Mouse (Mus musculus): ENCODE measurements at regions not wholly inside any gene's neighbourhood (a gene's known extent, or its start where the extent isn't known, plus 50 kb on each side); places are given as distances from the start of the nearest gene placed in this dataset.
A peak's percentile ranks its signal among the peaks of the same experiment; 100 is the strongest.

DNA sequence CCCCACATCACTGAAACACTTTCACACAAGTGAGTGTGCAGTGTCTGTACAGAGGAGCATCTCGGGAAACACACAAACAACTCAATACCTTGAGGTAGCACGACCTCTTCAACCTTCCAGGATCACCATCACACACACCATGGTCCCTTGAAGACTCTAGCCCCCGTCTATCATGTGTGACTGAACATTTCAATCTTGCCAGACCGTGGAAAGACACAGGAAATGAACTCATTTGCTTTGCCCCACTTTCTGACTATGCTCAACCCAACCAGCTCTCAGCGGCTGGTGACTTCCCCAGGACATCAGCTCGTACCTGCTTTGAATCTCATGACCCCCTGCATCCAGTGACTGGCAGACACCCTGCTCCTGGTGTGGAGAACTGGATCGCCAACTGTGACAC lies 219.6 kb downstream of the Bcl11b start:
- no peaks in the 10 kb centered on the region for H3K79me2 ChIP-seq (ENCODE audit: control insufficient read depth, insufficient read depth)
- no peak overlapping the region for H3K4me3 ChIP-seq
- H3K27me3 ChIP-seq (ENCODE audit: control insufficient read depth, insufficient read depth, insufficient read length) = no peaks in the 10 kb centered on the region
- H3K36me3 ChIP-seq (ENCODE audit: control insufficient read depth, insufficient read depth) = no peaks in the 10 kb centered on the region
- H3ac ChIP-seq (ENCODE audit: control insufficient read depth, insufficient read length) = no peak overlapping the region
- H3K4me2 ChIP-seq (ENCODE audit: low read depth) = no peak overlapping the region
- TF ChIP-seq SRF (IDR thresholded peaks at IDR 0.05; ENCODE audit: control insufficient read depth, insufficient read length, low read depth) (no peak), CEBPB (IDR thresholded peaks at IDR 0.05; ENCODE audit: insufficient read depth, poor library complexity, severe bottlenecking) (no peak), TCF3 (IDR thresholded peaks at IDR 0.05; ENCODE audit: insufficient read length, low read depth) (no peak), POLR2AphosphoS2 (IDR thresholded peaks at IDR 0.05; ENCODE audit: insufficient read length, low read depth) (no peak), MYOD1 (IDR thresholded peaks at IDR 0.05; ENCODE audit: control insufficient read depth in 1 of 3, insufficient read length in 2 of 3, low read depth in 2 of 3) (no peak), USF1 (IDR thresholded peaks at IDR 0.05; ENCODE audit: low read depth) (no peak), MAX (IDR thresholded peaks at IDR 0.05; ENCODE audit: low read depth) (no peak), MYOG (IDR thresholded peaks at IDR 0.05; ENCODE audit: control insufficient read depth in 1 of 3, insufficient read depth in 1 of 3, insufficient read length in 2 of 3, low read depth in 2 of 3) (no peak), REST (IDR thresholded peaks at IDR 0.05; ENCODE audit: insufficient read depth, insufficient read length) (no peak), E2F4 (IDR thresholded peaks at IDR 0.05; ENCODE audit: insufficient read depth) (no peak), TCF12 (IDR thresholded peaks at IDR 0.05; ENCODE audit: insufficient read depth, poor library complexity, severe bottlenecking) (no peak), POLR2A (IDR thresholded peaks at IDR 0.05; ENCODE audit: insufficient read length, low read depth) (no peak)

DNA sequence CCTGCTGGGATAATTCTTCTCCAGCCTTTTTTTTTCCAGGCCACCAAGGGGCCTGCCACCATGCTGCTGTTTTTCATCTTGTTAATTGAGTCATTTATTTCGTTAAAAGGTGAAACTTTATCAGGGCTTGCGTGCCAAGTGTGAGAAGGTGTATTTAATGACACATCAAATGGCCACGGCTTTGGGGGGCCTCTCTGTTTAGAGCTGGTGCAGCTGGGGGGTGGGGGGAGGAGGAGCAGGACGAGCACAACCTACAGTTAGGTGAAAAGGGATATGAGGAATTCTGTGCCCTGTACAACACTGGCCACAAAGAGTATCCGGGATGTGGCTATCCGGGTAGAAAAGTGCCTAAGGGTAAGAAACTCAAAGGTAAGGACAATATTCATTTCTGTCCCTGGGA lies 213.6 kb downstream of the Bcl11b start:
- Histone ChIP-seq H3ac (ENCODE audit: control insufficient read depth, insufficient read length) (no peak overlapping the region), H3K4me2 (ENCODE audit: low read depth) (no peak overlapping the region), H3K27me3 (ENCODE audit: control insufficient read depth, insufficient read depth, insufficient read length) (no peaks in the 10 kb centered on the region), H3K4me3 (no peak overlapping the region), H3K36me3 (ENCODE audit: control insufficient read depth, insufficient read depth) (no peaks in the 10 kb centered on the region), H3K79me2 (ENCODE audit: control insufficient read depth, insufficient read depth) (no peaks in the 10 kb centered on the region)
- no peak for TF ChIP-seq E2F4 (IDR thresholded peaks at IDR 0.05; ENCODE audit: insufficient read depth)
- no peak for TF ChIP-seq MYOG (IDR thresholded peaks at IDR 0.05; ENCODE audit: control insufficient read depth in 1 of 3, insufficient read depth in 1 of 3, insufficient read length in 2 of 3, low read depth in 2 of 3)
- no peak for TF ChIP-seq SRF (IDR thresholded peaks at IDR 0.05; ENCODE audit: control insufficient read depth, insufficient read length, low read depth)
- TF ChIP-seq POLR2AphosphoS2 (IDR thresholded peaks at IDR 0.05; ENCODE audit: insufficient read length, low read depth) = no peak
- no peak for TF ChIP-seq TCF12 (IDR thresholded peaks at IDR 0.05; ENCODE audit: insufficient read depth, poor library complexity, severe bottlenecking)
- no peak for TF ChIP-seq REST (IDR thresholded peaks at IDR 0.05; ENCODE audit: insufficient read depth, insufficient read length)
- no peak for TF ChIP-seq MYOD1 (IDR thresholded peaks at IDR 0.05; ENCODE audit: control insufficient read depth in 1 of 3, insufficient read length in 2 of 3, low read depth in 2 of 3)
- no peak for TF ChIP-seq USF1 (IDR thresholded peaks at IDR 0.05; ENCODE audit: low read depth)
- no peak for TF ChIP-seq POLR2A (IDR thresholded peaks at IDR 0.05; ENCODE audit: insufficient read length, low read depth)
- TF ChIP-seq MAX (IDR thresholded peaks at IDR 0.05; ENCODE audit: low read depth) = no peak
- no peak for TF ChIP-seq CEBPB (IDR thresholded peaks at IDR 0.05; ENCODE audit: insufficient read depth, poor library complexity, severe bottlenecking)
- TF ChIP-seq TCF3 (IDR thresholded peaks at IDR 0.05; ENCODE audit: insufficient read length, low read depth) = no peak

GRCm38 (mm10) chr12:107800296-107800695 lies 203.1 kb downstream of the Bcl11b start:
- Histone ChIP-seq H3K36me3 (ENCODE audit: control insufficient read depth, insufficient read depth) (no peaks in the 10 kb centered on the region), H3K79me2 (ENCODE audit: control insufficient read depth, insufficient read depth) (no peaks in the 10 kb centered on the region), H3K4me3 (no peak overlapping the region), H3ac (ENCODE audit: control insufficient read depth, insufficient read length) (no peak overlapping the region), H3K27me3 (ENCODE audit: control insufficient read depth, insufficient read depth, insufficient read length) (no peaks in the 10 kb centered on the region), H3K4me2 (ENCODE audit: low read depth) (no peak overlapping the region)
- TF ChIP-seq MYOG (IDR thresholded peaks at IDR 0.05; ENCODE audit: control insufficient read depth in 1 of 3, insufficient read depth in 1 of 3, insufficient read length in 2 of 3, low read depth in 2 of 3) = no peak
- TF ChIP-seq TCF3 (IDR thresholded peaks at IDR 0.05; ENCODE audit: insufficient read length, low read depth) = no peak
- no peak for TF ChIP-seq POLR2AphosphoS2 (IDR thresholded peaks at IDR 0.05; ENCODE audit: insufficient read length, low read depth)
- TF ChIP-seq CEBPB (IDR thresholded peaks at IDR 0.05; ENCODE audit: insufficient read depth, poor library complexity, severe bottlenecking) = no peak
- TF ChIP-seq TCF12 (IDR thresholded peaks at IDR 0.05; ENCODE audit: insufficient read depth, poor library complexity, severe bottlenecking) = no peak
- TF ChIP-seq MAX (IDR thresholded peaks at IDR 0.05; ENCODE audit: low read depth) = no peak
- no peak for TF ChIP-seq USF1 (IDR thresholded peaks at IDR 0.05; ENCODE audit: low read depth)
- TF ChIP-seq E2F4 (IDR thresholded peaks at IDR 0.05; ENCODE audit: insufficient read depth) = no peak
- no peak for TF ChIP-seq POLR2A (IDR thresholded peaks at IDR 0.05; ENCODE audit: insufficient read length, low read depth)
- TF ChIP-seq SRF (IDR thresholded peaks at IDR 0.05; ENCODE audit: control insufficient read depth, insufficient read length, low read depth) = no peak
- TF ChIP-seq REST (IDR thresholded peaks at IDR 0.05; ENCODE audit: insufficient read depth, insufficient read length) = no peak
- no peak for TF ChIP-seq MYOD1 (IDR thresholded peaks at IDR 0.05; ENCODE audit: control insufficient read depth in 1 of 3, insufficient read length in 2 of 3, low read depth in 2 of 3)

GRCm38 (mm10) chr12:107807634-107808033 lies 195.8 kb downstream of the Bcl11b start:
- no peaks in the 10 kb centered on the region for H3K27me3 ChIP-seq (ENCODE audit: control insufficient read depth, insufficient read depth, insufficient read length)
- no peaks in the 10 kb centered on the region for H3K36me3 ChIP-seq (ENCODE audit: control insufficient read depth, insufficient read depth)
- no peak overlapping the region for H3K4me3 ChIP-seq
- TF ChIP-seq POLR2A (IDR thresholded peaks at IDR 0.05; ENCODE audit: insufficient read length, low read depth) (peak; percentile 45), USF1 (IDR thresholded peaks at IDR 0.05; ENCODE audit: low read depth) (no peak), MYOD1 (IDR thresholded peaks at IDR 0.05; ENCODE audit: control insufficient read depth in 1 of 3, insufficient read length in 2 of 3, low read depth in 2 of 3) (peak in 2 of 3 experiments; percentile 18 to 70), MYOG (IDR thresholded peaks at IDR 0.05; ENCODE audit: control insufficient read depth in 1 of 3, insufficient read depth in 1 of 3, insufficient read length in 2 of 3, low read depth in 2 of 3) (peak in 2 of 3 experiments; percentile 12 to 29), MAX (IDR thresholded peaks at IDR 0.05; ENCODE audit: low read depth) (no peak)
- no peaks in the 10 kb centered on the region for H3K79me2 ChIP-seq (ENCODE audit: control insufficient read depth, insufficient read depth)
- peak overlapping the region; percentile 51 for H3K4me2 ChIP-seq (ENCODE audit: low read depth)
- H3ac ChIP-seq (ENCODE audit: control insufficient read depth, insufficient read length) = no peak overlapping the region
